Mouse (Mus musculus): ENCODE measurements around the gene Galntl6.

- TF ChIP-seq CTCF (IDR thresholded peaks at IDR 0.05; ENCODE audit: extremely low read depth, insufficient read depth, low read length) (no peak), POLR2A (IDR thresholded peaks at IDR 0.05; ENCODE audit: extremely low read depth, insufficient read depth, low read length) (no peak)
Measured at GRCm38 (mm10) chr8:57779551-57779950, 1132.9 kb downstream of the Galntl6 start.
